Mouse (Mus musculus) embryo, embryonic 11 days (tissue): ENCODE results near the gene Spag9.

Source experiments
- DNase-seq: peaks from one replicate; pipeline ENCODE4 v3.0.0-alpha.2; 2015

The Spag9 gene

DNA sequence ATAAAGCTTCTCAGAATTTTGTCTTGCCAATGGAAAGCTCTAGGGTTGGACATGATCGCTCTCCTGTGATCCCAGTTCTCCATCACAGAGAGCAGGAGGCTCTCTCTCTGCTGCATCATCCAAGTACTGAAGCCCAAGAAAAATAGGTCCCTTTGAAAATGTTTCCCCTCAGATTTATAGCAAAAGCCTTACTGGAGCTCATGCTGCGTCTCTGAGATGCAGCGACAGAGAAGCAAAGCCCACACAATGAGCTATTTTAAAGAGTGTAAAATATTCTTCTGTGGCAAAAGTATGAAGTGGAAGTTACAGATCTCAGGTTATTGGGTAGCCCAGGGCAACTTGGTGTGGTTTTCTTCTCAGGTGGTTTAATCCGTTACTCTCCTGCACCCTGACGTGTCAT lies 68.0 kb downstream of the Spag9 start:
- no peak for DNase-seq

DNA sequence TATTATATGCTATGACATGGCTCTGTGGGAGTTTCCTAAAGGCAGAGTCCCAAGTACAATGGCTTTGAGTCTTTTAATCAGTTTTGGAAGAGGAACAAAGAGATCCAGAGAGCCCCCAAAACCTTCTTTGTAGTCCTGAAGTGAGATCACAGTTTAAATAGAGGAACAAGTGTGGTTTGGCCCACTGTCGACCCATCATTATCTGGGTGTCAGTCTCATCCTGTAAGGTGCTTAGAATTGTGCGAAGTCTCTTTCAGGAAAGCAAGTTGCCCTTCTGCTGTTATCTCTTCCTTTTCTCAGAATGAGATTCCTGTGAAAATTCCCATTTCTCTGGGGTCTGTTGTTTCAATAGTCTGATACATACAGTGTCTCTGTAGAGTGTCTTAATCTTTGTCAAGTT lies 74.6 kb downstream of the Spag9 start:
- no peak for DNase-seq

DNA sequence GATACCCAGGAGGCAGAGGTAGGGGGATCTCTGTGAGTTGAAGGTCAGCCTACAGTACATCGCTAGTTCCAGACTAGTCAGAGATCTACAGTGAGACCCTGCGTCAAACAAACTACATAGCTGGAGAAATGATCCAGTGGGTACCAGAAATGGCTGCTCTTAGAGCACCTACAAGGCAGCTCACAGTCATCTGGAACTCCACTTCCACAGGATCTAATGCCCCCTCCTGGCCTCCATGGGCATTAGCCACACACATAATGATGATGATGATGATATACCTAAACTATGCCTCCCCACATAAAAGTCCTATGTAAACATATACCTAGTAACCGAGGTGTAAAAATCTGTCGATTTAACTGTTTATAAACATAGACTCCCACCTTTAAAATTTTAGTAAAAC lies 77.4 kb downstream of the Spag9 start:
- peak; percentile 48 for DNase-seq

DNA sequence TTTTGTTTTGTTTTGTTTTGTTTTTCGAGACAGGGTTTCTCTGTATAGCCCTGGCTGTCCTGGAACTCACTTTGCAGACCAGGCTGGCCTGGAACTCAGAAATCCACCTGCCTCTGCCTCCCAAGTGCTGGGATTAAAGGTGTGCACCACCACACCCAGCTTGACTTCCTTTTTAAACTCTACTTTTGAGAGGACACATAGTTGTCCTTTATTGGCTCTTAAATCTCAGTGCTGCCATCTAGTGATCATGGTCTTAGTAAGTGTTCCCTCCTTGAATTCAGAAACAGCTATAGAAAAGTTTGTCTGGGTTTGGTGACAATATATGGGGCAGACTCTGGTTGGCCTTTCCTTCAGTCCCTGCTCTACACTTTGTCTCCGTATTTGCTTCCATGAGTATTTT lies 91.1 kb downstream of the Spag9 start:
- peak; percentile 87 for DNase-seq

DNA sequence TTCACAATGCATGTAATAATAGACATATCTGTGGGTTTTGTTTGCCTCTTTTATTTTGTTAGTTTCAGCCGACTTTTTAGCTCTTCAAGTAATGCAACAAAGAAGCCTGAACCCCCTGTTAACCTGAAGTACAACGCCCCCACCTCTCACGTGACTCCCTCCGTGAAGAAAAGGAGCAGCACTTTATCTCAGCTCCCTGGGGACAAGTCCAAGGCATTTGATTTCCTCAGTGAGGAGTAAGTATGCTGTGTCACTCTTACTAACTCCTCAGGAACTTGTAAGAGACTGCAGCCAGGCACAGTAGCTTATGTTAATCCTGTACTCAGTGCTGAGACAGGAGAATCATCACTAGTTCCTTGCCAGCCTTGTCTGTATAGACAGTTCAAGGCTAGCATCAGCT lies 94.6 kb downstream of the Spag9 start:
- no peak for DNase-seq

DNA sequence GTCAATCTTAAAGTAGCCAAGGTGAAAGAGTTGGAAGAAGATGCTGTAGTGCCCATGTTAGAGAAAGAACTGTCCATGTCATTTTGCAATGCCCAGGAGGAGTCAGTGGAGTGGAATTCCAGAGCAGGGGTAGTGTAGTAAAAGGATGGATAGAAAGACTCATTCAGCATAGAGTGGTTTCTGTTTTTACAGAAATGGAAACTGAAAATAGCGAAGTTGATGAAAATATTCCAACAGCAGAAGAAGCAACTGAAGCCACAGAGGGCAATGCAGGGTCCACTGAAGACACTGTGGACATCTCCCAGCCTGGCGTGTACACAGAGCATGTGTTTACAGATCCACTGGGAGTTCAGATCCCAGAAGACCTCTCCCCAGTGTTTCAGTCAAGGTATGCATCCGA lies 101.6 kb downstream of the Spag9 start:
- DNase-seq: no peak

DNA sequence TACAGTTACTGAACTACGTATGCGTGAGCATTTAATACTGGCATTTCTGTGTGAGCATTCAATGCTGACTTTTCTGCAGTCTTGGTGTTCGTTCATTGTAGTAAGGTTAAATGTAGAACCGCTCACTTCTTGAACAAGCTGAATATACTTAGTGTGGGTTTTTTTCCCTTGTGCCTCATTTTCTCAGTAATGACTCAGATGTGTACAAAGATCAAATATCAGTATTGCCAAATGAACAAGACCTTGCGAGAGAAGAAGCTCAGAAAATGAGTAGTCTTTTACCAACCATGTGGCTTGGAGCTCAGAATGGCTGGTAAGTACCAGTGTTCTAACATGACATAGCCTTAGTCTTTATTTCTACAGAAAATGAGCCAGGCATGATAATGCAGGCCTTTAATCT lies 102.9 kb downstream of the Spag9 start:
- no peak for DNase-seq

DNA sequence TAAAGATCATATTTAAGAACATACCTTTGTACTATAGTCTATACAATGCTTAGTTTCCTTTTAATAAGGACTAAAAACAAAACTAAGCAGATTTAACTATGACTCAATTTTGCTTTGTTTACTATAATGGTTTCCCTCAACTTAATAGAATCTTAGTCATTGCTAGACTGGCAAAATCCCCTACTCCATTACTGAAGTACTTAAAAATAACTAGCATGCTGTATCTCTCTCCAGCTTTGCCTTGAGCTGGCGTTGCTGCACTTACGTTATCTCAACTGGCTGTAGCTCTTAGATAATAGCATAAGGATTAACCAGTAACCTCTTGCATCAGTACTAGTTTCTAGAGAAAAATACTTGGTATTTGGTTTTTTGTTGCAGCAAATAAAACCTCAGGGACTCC lies 117.9 kb downstream of the Spag9 start:
- no peak for DNase-seq

DNA sequence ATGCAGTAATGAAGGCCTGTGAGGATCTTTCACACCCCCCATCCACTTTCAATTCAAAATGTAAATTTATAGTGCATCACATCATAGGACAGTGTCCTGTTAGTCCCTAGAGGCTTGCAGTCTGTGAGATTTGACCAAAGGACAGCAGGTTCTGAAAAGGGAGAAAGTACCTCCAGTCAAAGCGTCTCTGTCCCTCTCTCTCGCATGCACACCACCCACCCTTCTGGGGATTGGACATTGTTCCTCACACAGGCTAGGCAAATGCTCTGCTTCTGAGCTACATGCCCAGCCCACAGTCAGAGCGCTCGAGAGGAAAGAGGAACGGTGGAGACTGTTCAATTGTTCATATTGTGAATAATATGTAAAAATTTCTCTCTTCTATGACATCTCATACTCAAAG lies 119.5 kb downstream of the Spag9 start:
- DNase-seq: no peak

DNA sequence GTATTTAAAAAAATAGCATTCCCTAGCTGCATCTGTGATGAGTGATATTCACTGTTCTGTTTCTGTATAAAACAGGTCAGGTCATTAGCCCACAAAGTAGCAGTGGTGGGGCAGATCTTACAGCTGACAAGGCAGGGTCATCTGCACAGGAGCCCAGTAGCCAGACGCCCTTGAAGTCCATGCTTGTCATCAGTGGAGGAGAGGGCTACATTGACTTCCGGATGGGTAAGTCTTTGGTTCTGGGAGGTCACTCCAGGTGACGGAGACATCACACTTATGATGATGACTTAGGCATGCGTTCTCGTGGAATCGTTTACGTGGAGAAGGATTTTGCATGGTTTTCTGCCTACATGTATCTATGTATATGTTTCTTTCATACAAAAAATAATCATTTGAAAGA lies 120.8 kb downstream of the Spag9 start:
- DNase-seq: no peak

DNA sequence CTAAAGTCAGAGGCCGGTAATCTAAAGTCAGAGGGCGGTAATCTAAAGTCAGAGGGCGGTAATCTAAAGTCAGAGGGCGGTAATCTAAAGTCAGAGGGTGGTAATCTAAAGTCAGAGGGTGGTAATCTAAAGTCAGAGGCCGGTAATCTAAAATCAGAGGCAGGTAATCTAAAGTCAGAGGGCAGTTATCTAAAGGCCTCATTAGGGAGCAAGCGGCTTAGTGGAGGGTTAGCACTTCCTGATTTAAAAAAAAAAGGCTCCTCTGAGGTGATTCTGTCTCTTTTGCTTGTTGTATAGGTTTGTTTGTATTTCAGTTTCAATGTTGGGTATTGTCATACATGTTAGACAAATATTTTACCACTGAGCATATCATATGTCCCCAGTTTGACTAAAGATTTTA lies 121.9 kb downstream of the Spag9 start:
- DNase-seq: no peak

DNA sequence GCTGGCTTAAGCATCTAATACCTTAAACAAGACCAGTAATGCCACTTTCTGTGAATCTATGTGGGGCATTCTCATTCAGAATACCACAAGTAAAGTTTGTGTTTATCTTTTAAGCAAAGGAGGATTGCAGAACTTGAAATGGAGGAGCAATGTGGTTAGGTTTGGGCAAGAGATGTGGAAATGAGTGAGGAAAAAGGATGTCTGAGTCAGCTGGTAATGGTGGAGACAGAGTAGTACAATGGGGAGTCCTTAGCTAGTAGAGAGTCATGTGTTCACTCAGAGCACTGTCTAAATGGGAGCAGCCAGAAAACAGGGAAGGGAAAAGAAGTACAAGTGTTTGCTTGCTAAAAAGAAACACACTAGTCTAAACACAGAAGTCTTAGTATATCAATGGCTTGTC lies 122.7 kb downstream of the Spag9 start:
- no peak for DNase-seq

DNA sequence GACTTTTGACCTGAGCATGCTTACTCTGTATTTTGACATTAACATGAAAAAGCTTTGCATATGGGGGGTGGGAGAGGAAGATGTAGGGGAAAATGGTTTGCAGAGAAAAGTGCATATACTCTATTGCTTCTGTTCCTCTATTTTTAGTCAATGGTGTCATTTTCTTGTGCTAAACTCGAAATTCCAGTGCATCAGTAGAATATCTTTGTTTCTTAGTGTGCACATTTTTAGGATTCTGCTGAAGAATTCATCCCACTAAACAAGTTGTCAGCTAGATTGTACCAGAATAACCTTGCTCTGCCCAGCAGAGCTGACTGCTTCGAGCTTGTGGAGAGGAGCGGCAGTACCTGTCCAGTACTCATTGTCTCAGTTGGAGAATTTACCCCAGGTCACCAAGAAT lies 124.8 kb downstream of the Spag9 start:
- DNase-seq: no peak

DNA sequence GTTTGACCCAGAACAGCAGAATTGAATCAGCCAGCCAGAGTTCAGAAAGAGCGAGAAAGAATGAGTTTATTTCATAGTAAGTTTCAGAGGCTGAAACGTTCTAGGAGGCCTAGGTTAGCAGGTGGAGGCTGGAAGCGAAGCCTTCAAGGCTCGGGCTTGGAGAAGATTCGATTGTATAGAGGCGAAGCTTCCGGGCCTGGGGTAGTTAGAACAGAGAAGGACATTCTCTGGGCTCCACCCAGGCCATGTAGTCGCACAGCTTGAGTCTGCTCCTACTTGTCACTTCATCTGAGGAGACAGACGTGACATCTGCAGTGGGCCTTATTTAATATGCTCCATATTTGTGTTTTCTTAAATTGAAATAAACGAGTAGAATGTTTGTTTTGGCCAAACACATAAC lies 125.6 kb downstream of the Spag9 start:
- DNase-seq: no peak

DNA sequence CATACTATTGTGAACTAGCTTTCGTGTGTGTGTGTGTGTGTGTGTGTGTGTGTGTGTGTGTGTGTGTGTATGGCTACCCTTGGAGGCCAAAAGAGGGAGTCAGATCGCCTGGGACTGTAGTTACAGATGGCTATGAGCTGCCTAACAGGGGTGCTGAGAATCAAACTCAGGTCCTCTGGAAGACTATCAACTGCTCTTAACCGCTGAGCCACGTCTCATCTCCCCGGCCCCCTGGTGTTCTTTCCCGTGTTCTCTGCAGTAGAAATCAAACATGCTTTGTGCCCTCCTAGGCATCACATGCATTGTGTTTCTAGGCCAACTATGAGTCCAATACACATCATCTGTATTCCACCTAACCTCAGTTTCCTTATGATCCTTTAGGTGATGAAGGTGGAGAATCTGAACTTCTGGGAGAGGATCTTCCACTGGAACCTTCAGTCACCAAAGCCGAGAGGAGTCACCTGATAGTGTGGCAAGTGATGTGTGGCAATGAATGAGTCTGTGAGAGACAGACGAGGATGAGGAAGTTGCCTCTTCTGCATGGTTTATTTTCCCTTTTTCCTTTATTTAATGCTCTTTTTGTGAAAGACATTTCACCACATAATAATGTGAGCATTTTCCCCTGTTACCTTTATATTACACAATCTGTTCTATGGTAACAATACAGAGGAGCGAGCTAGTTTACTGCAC lies 126.6 kb downstream of the Spag9 start:
- DNase-seq: no peak

DNA sequence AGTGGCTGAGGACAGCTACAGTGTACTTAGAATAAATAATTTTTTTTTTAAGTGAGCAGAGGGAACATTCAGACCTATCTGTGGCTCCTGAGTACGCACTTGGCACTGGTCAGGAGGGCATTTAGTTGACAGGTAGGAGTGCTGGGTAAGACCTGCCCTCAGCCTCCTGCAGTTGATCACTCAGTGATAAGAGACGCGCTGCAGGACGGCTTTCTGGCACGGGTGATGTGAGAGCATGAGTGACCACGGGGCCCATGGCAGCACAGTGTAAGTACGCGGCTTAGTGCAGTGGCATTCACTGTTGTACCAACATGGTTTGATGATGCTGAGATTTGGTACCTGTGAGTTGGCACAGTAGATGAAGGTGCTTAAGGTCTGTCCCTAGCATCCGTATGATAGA lies 130.8 kb downstream of the Spag9 start:
- no peak for DNase-seq

DNA sequence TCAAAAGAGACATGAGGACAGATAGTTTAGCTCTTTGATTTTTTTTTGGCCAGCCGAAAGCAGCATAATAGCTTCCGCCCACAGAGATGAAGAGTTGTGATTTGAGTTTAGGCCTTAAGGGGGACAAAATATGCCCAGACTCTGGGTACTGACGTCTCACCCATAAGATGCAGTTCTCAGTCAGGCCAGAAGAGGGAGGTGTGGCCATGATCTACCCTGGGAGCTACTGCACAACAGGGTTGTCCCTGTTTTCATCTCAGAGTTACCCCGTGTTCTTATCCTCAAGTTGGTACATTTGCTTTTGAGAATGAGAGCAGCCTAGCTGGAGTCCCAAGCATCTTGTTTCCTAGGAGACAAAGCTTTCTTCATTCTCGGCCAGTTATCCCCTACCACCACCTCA lies 132.1 kb downstream of the Spag9 start:
- peak; percentile 80 for DNase-seq

DNA sequence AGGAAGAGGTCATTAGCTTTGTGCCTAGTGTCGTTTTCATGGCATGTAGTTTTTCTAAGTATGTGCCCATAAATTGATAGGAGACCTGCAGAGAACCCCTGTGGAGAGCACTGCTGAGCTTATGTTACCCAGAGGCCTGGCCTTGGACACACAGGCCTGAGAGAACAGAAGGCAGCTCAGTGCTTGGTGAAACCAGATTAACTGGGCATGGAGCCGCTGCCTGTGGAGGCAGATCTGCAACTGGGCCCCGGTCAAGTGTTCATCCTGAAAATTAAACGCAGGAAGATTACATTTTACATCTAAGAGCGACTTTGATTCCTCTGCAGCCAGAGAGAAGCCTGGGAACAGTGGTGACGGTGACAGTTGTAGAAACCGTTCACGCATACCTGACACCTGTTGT lies 132.6 kb downstream of the Spag9 start:
- DNase-seq: no peak

DNA sequence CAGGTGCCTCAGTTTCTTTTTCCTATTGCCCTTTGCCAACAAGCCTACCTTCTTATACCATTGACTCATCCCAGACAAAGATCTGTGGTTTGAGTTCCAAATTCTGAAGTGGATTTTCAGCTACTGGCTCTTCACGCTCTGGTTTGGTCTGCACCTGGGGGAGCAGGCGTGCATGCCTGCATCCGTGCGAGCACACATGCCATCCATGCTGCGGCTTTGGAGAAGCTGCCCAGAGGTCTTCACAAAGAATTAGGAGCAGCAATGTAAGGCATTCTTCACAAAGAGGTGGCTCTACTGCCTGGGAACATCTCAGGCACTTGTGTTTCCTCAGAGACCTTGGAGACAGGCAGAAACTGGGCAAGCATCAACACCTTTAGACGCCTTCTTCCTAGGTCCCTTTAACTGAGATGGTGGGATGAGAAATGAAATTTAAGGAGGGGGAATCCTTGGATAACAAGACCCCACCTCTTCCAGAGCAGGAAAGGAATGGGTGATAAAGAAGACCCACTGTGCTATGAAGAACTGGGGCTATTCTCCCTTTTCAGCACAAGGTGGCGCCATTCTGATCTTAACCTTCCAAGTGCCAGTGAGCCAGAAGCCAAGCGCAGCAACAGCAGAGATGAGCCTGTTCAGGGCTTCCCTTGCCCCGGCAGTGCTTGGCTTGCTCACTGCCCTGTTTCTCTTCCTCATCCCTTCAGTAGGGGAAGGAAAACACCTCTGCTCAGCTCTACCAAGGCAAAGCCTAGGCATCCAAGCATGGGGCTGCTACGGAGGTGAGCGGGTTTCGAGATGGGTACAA lies 133.6 kb downstream of the Spag9 start:
- peak; percentile 85 for DNase-seq

DNA sequence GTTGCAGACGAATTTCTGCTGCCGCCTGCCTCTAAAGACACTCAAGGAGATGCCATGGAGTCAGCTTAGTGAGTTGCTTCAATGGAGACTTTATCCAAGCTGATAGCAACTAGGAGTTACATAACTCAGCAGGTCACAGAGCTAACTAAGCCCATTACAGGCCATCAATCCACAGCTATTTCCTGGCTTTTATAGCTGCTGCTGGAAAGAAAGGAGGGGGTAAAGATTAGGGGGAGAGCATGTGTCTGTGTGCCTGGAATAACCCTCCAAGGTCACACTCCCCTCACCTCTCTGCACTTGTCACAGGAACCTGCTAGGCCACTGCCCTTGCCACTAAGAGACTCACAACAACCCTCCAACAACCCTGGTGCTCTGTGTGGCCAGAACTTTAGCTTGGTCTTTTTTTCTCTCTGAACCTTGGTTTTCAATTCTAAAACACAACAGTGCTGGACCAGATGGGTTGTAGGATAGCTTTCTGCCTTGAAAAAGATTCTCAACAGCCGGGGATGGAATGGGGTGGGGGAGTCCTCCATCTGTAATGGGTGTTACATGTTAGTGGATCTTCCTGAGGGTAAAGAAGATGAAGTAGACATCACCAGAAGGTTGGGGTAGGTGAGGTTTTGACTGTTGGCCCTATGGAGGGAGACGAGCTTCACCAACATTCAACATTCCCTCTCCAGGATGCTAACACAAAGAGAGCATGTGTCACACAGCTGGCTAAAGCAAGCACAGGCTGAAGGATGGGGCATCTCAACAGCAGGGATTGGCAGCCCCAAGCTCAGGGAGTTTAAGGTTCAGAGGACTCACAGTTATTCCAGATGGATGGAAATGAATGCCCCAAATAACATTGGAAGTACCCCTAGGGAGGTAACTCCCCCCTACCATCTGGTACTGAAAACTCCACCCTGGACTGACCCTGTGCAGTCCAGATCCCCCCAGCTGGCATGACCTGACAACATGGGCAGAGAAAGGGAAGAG lies 134.5 kb downstream of the Spag9 start:
- no peak for DNase-seq

DNA sequence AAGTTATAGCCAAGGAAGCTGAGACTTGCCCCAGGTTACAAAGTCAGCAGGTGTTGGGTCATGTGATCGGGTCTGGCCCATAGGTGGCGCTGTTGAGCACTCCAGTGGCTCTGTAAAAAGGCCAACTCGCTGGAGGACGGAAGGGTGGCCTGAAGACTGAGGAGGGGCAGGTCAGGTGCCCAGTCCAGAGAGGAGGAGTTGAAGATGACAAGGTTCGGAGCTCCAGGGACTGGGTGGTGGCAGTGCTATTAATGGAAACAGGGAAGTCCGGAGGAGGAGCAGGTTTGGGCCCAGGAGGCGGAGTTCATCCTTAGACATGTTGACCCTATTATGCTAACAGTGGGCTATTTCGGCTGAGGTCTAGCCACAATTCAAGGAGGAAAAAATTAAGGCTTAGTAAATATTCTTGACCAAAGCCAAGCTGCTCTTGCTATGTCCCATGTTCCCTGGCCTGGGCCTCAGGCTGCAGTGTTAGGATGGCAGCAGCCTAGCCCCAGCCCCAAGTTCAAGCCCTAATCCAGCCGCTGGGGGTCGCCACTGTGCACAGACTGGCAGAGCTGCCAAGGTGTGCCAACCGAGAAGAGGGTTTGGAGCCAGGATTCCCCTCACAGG lies 137.6 kb downstream of the Spag9 start:
- peak; percentile 88 for DNase-seq

DNA sequence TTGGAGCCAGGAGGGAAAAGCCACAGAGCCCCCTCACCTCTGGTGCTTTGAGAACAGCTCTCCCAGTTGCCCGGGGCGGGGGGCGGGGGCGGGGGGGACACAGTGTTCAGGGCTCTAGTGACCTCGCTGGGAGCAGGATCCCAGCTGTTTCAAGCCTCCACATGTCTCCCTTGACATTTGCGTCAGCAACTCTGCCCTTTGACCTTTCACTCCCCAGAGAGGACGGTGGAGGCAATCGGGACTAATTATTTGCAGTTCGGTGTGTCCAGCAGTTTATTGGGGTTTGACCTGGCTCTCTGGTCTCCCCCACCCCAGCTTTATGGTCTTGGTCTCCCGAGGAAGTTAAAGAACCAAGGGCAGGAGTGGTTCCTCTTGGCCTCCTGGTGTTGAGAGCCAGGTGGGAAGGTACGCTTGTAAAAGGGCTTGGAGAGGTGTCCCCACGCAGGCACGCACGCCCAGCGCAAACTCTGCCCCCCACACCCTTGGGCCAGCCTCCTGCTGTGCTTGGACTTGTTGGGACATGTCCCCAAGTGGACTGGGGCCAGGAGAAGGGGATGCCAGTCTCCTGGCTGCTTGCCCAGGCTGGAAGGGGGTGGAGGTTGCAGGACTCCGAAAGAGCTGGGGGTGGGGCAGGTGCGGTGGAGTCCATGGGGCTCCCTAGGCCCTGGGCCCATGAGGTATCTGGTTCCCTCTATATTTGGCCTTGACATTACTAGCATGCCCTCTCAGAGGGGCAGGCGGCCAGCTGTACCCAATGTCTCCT lies 138.4 kb downstream of the Spag9 start:
- DNase-seq: no peak
